Mouse (Mus musculus) kidney, adult 18-20 months (tissue): ENCODE results near the gene Unc13a.

ENCODE experiments used
- DNase-seq: peaks from one replicate; pipeline ENCODE4 v3.0.0; 2021

Unc13a gene

DNA sequence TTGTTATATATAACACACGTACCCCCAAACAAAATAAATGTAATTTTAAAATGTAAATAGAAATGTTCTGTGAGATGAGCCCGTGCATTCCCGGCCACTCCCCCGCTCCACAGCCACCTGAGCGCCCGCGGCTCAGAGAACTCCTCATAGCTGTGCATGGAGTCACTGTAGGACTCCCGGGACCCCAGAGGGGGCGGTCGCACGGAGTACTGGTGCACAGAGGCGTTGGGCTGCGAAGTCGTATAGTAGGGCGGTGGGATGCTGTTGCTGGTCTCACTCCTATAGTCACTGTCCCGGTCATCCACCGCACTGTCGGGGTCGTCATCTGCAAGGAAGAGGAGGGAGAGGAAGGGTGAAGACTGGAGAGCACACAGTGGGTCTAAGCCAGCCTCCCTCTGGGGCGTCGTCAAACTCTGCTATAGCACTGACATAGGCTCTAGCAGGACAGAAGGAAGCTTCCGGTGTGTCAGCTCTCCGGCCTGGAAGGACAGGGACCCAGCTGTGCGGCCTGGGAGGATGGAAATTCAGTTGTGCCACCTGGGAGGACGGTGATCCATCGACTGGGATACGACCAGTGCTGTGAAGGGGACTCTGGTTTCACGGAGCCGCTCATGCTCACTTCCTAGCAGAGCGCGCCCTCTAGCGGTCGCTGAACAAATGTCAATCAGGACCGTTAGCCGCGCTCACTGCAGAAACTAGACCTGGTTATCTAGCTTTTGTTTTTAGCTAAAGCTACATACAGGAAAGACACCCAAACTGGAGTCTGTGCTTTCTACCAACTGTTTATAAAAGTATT, 11.0 kb downstream of the Unc13a start:
- DNase-seq, result peak; percentile 87

DNA sequence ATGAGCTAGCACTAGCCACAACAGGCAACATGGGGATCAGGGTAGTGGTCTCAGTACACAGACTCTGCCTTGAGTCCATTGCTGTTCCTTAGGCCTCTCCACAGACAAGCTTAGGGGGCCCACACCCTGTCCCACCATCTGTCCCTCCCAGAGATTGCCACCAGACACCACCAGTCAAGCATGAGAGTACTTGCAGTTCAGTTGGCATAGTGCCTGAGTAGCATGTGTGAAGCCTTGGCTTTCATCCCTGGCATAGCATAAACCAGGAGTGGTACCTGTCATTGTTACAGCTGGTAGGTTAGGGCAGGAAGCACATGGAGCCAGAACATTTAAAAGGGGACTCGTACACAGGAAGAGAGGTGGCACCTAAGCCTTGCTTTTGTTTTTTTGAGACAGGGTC, 11.8 kb downstream of the Unc13a start:
- no peak for DNase-seq

DNA sequence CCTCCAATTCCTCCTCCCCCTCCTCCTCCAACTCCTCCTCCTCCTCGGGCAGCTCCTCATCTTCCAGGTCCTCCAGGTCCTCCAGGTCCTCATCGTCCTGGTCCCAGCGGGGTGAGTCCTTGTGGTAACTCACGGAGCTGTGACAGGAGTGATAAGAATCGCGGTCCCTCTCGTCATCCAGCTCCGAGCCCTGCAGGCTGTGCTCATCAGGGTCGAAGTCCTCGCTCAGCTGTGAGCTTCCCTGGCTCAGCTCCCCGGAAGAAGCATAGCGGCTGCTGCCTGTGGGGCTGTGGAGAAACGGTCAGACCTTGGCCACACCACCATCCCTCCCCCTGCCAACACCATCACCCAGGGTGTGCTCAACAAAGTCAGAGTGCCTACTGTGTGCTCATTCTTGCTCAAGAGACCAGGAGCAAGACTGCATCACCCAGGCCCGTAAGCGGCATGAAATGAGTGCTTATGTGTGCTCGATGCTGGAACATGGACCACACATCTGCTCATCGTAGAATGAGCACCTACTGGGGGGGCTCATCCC, 13.0 kb downstream of the Unc13a start:
- no peak for DNase-seq

DNA sequence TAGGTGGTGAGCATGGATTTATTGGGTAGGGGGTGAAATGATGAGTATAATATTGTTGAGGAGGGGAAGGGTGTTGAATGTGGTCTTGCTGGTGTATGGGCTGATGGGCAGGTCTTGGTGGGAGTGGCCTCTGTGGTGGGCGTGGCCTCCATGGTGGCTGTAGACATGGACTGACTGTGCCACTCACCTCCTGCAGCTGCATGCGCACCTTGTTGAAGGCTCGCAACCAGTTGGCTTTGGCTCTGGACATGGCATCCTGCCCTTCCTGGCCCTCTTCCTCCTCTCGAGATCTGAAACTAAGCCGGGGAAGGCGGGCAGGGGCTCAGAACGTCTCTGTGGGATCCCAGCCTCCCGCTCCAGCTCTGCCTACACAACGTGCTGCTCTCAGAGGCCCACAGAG, 13.7 kb downstream of the Unc13a start:
- no peak for DNase-seq

DNA sequence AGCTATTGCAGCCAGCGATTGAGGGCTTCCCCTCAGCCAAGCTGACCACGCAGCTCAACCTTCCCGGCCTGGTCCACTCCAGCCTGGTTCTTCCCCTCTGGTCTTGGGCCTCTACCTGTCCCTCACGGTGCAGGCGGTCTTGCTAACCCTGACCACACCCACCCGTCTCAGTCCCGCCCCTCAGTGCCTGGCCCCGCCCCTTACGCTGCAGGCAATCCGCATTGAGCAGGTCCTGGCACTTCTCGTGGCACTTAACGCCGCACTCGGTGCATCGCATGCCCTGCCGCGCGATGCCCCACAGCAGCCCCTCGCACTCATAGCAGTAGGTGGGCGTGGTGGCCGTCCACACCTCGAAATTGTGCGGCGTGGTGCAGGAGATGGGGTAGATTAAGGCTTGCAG, 17.0 kb downstream of the Unc13a start:
- peak; percentile 27 for DNase-seq

DNA sequence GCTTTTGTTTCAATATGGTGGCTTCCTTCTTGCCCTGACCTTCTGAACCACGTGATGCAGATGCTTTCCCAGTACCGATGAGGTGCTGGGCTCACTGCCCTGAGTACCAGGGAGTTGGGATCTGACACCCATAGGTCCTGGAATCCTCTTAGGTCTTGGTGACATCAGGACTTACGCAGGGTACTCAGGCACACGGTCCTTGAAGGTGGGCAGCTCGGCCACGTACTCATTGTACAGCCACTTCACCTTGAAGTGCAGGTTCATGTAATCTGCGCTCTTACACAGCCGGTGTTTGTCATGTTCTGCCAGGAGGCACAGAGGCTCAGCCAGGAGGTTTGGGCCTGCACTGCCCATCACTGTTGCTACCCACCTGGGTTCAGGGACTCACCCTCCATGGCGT, 26.0 kb downstream of the Unc13a start:
- DNase-seq, result no peak

DNA sequence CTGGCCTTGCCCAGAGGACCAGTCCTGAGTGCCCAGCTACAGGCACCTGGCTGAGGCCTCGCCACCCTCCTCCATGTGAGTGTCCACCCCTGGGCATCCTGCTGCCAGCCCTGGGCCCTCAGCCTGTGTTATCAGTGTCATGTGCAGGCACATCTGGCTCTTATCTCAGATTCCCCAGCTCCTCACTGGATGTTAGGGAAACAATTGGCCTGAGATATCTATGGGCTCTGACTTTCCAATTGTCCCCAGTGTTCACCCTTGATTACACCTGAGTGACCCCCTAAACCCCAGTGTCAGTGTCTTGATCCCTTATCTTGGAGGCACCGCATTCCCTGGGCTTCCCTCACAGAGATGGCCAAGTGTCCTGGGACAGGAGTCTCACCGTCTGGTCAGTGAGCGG, 32.2 kb downstream of the Unc13a start:
- DNase-seq, result no peak

DNA sequence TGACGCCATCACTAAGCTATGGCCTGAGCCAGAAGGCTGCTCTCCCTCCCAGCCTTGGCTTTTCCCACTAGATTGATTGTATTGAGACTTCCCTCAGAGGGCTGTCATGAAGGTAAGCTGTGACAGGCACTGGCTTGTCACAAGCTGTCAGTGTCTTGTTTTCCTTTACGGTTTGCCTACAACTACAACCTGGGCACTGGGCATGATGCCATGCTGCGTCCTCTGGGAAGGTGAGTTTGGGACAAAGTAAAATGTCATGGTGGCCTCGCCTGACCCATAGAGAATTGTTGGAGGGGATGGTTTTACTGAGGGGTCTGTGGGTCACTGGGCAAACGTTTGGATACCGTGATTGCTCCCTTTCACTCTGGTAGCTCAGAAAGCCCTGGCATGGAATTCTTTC, 33.2 kb downstream of the Unc13a start:
- DNase-seq, result no peak

DNA sequence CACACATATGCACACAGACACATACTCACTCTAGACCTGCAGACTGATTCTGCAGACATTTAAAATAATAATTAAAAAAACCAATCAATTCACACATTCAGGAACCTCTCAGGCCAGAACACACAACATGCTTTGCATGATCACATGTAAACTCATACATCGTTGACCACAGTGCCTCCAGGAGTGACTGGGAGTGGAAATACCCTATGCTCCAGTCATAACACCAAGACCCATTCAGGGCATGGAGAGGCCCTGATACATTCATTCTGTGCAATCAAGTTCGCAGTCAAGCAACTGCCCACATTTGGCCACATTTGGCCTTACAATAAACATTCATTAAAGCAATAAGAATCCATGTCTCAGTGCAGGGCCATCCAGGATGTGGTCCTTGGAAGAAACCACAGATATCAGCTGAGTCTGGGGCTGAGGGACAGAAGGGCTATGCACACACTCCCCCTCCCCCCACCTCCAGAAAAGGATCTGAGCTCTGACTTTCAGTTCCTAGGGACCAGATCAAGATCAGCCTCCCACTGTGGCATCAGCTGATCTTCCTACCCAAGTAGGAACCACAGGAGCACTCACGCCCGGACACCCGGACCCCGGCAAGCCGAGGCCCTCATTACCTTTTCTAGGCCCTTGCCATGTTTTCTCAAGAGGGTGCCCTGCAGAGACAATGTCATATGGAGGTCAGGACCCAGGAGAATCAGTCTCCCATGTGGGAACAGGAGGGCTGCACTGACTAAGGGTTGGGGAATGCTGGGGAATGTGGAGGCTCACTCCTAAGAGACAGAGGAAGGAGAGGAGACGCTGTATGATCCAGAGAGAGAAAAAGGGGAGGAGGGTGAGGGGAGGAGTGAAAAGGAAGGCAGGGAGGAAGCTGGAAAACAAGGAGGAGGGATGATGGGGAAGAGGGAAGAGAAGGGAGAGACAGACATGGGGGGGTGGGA, 34.1 kb downstream of the Unc13a start:
- DNase-seq, result no peak

DNA sequence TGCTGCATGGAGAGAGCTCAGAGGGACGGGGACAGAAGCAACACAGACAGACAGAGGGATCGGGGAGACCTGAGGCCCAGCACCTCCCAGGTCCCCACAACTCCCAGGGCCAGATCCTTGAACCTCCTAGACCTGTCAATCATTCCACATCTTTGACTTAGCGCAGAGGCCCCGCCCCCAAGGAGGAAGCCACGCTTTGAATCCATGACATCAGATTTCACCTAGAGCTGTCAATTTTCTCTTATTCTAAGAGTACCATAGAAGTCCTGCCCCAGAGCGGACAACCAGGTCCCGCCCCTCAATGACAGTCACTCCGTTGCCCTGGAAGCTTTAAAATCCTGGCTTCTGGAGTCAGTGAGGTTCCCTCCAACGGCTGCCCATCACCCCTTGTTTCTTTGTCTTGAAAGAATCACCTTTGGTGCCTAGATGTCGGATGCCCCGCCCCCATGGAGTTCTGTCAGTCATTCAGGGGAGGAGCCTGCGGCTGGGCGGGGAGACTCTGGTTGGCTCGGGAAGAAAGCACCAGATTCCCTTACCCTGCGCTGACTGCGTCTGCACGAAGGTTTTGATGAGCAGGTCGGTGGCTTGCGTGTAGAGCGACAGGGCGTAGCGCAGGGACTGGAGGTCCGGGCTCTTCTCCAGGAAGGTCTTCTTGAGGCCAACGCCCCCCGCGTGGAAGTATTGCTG, 37.4 kb downstream of the Unc13a start:
- DNase-seq, result peak; percentile 71

DNA sequence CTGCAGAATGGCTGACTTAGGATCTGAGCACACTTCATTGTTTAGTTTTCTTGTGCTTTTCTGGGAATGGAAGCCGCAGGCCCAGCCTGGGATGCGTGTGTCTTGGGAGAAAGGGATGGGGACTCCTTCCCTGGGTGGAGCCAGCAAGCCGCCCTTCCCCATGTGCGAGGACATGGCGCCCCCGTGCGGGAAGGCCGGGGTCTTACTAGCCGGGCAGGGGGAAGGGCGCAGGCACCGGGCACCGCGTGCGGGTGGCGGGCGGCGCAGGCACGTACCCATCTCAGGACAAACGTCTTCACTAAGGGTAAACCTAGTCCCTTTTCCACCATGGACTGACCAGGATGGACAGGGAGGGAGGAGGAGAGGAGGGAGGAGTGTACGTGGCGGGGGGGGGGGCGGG, 38.4 kb downstream of the Unc13a start:
- peak; percentile 58 for DNase-seq

DNA sequence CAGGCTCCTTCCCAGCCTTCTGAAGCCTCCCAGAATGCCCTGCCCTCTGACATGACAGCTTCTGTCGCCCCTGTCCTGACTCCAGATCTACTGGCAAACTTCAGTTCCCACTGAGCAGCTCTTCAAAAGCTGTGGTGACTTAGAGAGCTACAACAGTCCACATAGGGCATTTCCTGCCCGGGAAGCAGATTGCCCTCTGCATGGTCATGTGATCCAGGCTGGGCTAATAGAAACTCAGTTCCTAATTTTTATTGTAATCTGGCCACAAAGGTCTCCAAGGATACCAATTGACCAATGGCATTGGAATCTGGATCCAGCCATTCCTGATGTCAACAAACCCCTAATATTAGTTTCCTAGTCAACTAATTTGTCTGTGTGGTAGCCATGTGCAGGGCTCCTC, 39.7 kb downstream of the Unc13a start:
- no peak for DNase-seq

DNA sequence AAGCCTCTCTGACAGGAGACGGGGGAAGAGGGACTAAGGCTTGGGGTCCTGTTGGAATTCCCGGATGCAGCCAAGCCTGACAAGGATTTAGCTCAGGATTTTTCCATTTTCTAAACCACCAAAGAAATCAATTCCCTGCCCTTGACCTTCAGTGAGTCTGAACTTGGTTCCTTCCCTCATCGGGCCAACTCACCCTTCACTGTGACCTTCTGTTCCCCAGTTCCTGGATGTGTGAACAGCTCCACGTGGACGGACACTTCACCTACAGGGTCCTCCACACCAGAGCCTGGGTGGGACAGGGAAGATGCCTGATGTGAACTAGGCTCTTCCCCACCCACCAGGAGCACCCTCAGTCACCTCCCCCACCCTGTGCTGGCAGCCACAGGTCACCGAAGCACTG, 40.8 kb downstream of the Unc13a start:
- no peak for DNase-seq

DNA sequence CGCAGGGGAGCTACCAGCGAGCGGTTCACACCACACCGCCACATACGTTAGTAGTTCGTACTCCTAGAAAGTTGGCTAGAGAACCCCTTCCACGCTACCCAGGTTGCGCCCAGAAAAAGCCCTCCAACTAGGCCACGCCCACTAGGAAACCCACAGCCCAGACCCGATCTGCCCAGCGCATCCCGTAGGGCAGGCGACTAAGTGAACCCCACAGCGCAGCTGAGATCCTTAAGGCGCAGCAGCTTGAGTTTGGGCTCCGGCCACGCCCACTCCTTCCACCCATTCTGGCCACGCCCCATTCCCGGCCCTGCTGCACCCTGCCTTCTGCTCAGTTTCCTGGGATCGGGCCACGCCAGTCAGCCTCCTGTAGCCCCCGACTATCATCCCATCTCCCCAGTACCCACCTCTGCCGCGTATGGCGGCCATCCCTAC, 41.8 kb downstream of the Unc13a start:
- DNase-seq, result peak; percentile 54

DNA sequence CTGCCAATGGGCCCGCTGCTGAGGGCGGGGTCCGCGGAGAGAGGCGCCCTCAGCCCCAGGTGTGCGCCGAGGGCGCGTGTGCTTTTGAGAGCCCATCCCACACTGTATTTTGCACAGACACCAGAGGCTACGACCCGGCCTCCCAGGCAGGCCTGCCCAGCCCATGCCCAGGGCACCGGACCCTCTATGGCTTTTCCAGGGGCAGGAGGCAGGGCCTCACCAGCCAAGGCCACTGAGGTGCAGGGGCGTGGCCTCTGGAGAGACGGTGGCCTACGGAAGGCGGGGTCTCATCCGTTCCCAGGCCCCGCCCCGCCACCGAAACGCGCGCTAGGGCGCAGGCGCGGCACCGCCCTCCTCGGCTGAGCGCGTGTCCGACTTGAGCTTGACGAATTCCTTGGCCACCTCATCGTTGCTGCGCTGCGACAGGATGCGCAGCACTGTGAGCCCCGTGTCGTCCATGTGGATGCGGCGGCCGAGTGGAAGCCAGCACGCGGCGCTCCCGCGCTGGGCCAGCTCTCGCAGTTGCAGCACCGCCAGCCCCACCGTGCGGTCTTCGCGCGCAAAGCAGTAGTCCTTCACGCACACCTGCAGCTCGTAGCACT, 42.4 kb downstream of the Unc13a start:
- DNase-seq, result peak; percentile 96

DNA sequence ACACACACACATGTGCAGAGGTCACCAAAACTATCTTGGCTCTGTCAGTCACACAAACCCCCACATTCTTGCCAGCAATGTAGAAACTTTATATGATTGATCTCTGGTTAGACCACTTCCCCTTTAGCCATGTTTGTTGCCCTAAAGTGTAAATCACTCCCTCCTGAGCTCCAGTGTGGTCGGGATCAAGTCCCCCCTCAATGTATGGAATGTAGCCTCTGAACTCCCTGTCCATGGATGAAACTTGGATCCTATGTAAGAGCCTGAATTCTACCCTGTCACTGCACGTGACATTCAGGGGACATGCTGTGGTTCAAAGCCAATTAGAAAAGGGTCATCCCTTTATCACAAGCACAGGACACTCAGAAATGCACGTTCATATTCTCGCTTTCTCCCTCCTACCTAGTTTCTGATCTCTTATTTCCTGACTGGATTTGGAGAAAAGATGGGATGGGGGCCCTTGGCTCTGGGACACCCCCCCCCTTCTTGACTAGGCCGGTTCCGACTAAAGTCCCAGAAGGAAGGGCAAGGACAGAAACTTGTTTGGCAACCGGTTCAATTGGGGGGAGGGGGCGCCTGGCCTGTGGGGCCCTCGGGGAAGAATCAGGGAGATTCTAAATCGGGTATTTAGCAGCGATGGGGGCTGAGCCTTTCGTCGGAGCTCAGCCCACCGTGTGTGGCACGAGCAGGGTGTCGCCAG, 43.0 kb downstream of the Unc13a start:
- no peak for DNase-seq

DNA sequence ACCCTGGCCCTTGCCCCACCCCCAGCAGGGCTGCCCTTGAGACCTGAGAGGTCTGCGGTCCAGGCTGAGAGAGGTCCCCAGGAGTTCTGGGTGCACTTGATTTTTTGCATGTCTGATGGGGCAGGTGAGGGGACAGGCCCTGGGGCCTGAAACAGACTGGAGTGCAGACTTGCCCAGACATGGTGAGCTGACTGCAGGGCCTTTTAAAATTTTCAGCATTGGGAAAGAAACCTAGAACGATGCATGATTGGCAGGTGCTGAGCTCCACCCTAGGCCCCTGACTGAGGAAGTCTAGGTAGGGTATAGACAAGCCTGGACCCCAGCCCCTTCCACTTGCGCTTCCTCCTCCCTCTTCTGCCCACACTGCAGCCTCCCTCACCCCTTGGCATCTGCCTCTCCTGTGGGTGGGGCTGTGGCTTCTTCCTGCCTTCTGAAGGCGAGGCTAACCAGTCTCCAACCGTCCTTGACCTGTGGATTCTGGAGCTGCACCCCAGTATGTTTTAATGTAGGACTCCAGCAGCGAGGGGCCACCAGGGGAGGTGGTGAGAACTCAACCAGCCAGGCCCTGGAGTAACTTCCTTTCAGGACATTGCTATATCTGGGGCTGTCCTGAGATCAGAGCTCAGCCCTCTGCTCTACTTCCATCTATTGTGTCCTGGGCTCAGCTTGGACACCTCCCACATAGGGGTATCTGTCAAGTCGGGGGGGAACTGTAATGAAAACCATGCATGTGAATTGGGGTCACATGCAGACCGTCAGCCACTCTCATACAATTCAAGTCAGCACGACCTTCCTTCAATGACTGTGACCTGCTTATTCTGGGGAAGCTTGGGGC, 44.1 kb downstream of the Unc13a start:
- DNase-seq, result no peak

DNA sequence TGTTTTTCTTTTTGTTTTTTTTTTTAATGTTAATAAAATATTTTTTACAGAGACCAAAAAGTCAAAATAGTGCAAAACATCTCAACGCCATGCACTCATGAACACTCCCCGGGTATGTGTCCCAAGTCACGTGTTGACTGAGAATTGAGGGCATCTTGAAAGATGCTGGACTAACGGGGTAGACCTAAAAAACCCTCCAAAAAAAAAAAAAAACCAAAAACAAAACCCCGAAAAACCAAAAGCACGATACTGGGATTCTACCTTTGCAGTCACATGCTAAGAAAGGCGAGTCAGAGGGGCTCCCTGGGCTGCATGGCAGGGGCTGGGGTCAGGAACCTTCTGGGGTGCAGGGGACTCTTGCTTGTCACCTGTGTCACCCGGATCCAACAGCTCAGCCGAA, 44.8 kb downstream of the Unc13a start:
- DNase-seq, result no peak

DNA sequence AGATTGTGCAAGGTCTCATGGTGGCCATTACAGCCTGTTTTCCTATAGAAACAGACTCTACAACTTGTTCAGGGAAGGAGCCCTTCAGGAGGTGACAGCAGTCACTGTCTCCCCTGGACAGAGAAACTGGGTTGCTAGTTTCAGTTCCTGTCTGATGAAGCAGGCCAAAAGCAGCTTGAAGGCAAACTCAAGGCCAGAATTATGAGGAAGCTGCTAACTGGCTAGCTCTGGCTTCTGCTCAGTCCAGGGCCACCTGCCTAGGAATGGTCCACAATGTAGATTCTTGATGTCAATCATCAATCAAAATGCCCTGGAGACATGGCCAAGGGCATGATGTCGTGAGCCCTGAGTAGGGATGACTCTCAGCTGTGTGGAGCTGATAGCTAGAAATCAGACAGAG, 46.5 kb downstream of the Unc13a start:
- DNase-seq, result no peak

DNA sequence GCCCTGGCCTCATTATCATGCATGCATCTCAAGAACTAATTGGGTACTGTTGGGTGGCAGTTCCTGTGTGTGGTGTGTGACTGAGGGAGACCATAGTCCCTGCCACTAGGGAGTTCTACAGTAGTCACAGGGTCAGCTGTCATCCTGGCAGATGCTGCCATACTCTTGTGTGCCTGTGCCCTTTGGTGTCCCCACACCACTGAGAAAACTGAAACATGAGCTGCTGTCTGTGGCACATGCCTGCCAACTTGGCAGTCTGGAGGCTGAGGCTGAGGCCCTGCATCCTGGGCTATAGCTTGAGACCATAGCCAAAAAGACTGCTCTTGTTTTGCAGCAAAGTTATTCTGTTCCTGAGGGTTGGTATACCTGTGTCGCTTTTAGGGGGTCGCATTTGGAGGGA, 51.8 kb downstream of the Unc13a start:
- no peak for DNase-seq

DNA sequence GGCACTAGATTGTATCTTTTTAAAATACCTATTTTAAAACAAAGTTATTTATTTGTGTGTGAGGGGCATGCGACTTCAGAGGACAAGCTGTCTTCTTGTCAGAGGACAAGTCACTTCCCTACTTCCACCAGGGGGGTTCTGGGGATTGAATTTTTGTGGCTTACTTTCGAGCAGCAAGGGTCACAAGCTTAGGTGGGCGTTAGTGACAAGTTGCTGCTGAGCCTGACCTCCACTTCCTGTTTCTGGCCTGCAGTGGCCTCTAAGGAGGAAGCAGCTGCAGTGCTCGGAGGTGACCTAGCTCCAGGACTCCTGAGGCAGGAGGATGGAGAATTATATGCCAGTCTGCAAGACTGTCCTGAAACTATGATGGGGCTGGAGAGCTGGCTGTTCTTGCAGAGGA, 58.1 kb downstream of the Unc13a start:
- no peak for DNase-seq
